Mouse (Mus musculus): ENCODE measurements around the gene Ntsr2. TPM values are rescaled to one million over a fixed set of nuclear protein-coding genes. Genes with fewer than 3 reads are reported as not detected.

Gene Ntsr2
- polyA plus RNA-seq (2014; fragmentation: Nextera tagmentation; extraction: Ambion mirVana), result not detected in 2 replicates

DNA sequence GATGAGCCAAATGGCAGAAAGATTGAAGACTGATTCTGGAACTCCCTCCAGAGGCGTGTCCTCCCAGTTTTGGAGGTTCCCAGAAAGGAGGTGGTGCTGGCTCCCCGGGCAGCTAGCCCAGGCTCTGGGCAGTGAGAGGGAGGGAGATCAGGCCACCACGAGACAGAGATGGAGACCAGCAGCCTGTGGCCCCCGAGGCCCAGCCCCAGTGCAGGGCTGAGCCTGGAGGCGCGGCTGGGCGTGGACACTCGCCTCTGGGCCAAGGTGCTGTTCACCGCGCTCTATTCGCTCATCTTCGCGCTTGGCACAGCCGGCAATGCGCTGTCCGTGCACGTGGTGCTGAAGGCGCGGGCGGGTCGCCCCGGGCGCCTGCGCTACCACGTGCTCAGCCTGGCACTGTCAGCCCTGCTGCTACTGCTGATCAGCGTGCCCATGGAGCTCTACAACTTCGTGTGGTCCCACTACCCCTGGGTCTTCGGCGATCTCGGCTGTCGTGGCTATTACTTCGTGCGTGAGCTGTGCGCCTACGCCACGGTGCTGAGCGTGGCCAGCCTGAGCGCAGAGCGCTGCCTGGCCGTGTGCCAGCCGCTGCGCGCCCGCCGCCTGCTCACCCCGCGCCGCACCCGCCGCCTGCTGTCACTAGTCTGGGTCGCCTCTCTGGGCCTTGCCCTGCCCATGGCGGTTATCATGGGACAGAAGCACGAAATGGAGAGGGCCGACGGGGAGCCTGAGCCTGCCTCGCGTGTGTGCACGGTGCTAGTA lies at the start of gene Ntsr2:
Gene Ntsr2, plus strand, starts transcription at position 51 of the 762 bp plus-strand sequence.
- peak; percentile 91 for DNase-seq
- ATAC-seq (ENCODE audit: insufficient read depth), result peak; percentile 89
- no peaks in the 10 kb centered on the region for H3K9me3 ChIP-seq (ENCODE audit: low read depth, low read length)
- no peak for TF ChIP-seq CTCF (IDR thresholded peaks at IDR 0.05; ENCODE audit: low read depth)
- WGBS, result 6% methylated on average over 58 of the region's 58 CpGs
- H3K36me3 ChIP-seq (ENCODE audit: insufficient read depth), result no peaks in the 10 kb centered on the region
- H3K4me1 ChIP-seq (ENCODE audit: insufficient read depth), result peaks cover 2% of the 10 kb centered on the region; the same call in 1 of the 2 replicates
- peaks cover 21% of the 10 kb centered on the region for H3K27me3 ChIP-seq (ENCODE audit: insufficient read depth, low read length)
- H3K4me2 ChIP-seq, result peak within 1 kb of the TSS; percentile 58
- no peak within 1 kb of the TSS for H3K9ac ChIP-seq
- H3K27ac ChIP-seq (ENCODE audit: low read depth), result no peak within 1 kb of the TSS
- peak within 1 kb of the TSS; percentile 27 for H3K4me3 ChIP-seq (ENCODE audit: low read depth, low read length)

DNA sequence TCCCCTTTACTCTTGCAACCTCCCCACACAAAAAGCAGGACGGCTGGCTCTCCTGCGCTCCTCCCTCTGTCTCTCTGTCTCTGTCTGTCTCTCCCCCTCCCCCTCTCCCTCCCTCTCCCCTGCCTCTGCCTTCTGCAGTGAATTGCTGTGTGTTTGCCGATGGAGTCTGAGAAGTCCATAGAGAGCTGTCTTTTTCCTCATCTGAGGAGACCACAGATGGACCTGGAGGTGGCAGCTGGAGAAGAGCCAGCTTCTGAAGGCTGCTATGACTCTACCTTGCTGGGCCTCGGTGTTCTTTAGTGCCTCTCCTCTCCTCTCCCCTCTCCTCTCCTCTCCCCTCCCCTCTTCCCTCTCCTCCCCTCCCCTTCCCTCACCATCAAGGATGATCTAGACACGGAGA lies 47.6 kb upstream of the Ntsr2 start:
- TF ChIP-seq CTCF (IDR thresholded peaks at IDR 0.05; ENCODE audit: low read depth), result no peak
- no peak overlapping the region for H3K4me3 ChIP-seq (ENCODE audit: low read depth, low read length)
- H3K9me3 ChIP-seq (ENCODE audit: low read depth, low read length), result no peaks in the 10 kb centered on the region
- DNase-seq, result no peak
- H3K27ac ChIP-seq (ENCODE audit: low read depth), result no peak overlapping the region
- no peaks in the 10 kb centered on the region for H3K4me1 ChIP-seq (ENCODE audit: insufficient read depth)
- no peaks in the 10 kb centered on the region for H3K36me3 ChIP-seq (ENCODE audit: insufficient read depth)
- no peaks in the 10 kb centered on the region for H3K27me3 ChIP-seq (ENCODE audit: insufficient read depth, low read length)
- H3K4me2 ChIP-seq, result no peak overlapping the region
- H3K9ac ChIP-seq, result no peak overlapping the region
- 57% methylated on average over 5 of the region's 5 CpGs for WGBS
- ATAC-seq (ENCODE audit: insufficient read depth), result no peak

DNA sequence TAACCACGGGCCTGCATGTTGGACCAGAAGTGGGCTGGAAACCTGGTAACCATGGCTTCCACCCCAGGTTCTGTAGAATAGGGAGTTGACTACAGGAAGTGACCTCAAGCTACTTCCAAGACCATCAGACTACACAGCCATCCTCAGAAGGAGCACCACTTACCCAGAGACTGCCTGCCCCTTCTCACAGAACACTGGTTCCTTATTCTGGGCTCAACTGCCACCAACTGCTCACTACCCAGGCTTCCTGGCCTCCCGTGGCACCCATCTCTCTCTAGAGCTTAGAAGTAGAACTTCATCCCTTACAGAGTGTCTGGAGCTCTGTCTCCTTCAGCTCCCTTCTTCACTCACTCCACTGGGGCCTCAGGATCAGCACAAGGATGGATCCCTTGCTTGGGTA lies 42.2 kb upstream of the Ntsr2 start, which contains the start of gene Lpin1:
Gene Lpin1, minus strand, starts transcription at position 31 of the 400 bp plus-strand sequence.
- no peaks in the 10 kb centered on the region for H3K36me3 ChIP-seq (ENCODE audit: insufficient read depth)
- H3K27me3 ChIP-seq (ENCODE audit: insufficient read depth, low read length), result no peaks in the 10 kb centered on the region
- DNase-seq (no peak), ATAC-seq (ENCODE audit: insufficient read depth) (no peak)
- H3K4me1 ChIP-seq (ENCODE audit: insufficient read depth), result no peaks in the 10 kb centered on the region
- no peak within 1 kb of the TSS for H3K4me3 ChIP-seq (ENCODE audit: low read depth, low read length)
- H3K9me3 ChIP-seq (ENCODE audit: low read depth, low read length), result no peaks in the 10 kb centered on the region
- no peak within 1 kb of the TSS for H3K4me2 ChIP-seq
- TF ChIP-seq CTCF (IDR thresholded peaks at IDR 0.05; ENCODE audit: low read depth), result no peak
- H3K9ac ChIP-seq, result no peak within 1 kb of the TSS
- no peak within 1 kb of the TSS for H3K27ac ChIP-seq (ENCODE audit: low read depth)
- WGBS, result 82% methylated on average over 2 of the region's 2 CpGs

DNA sequence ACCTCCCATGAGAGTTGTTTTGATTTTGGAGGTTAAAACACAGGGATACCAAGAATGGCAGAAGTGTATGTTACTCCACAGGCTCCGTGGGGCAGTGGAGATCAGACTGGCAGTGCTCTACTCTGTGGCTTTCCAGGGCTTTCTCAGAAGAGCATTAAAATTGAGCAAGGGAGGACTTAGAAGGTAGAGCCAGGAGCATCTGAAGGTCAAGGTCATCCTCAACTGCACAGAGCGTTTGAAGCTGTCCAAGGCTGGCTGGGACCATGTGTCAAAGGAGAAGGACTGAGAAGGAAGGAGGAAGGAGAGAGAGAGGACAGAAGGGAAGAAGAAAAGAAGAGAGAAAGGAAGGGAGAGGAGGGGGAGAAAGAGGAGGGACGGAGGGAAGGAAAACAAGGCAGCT lies 38.6 kb upstream of the Ntsr2 start:
- DNase-seq (no peak), ATAC-seq (ENCODE audit: insufficient read depth) (no peak)
- peaks cover 11% of the 10 kb centered on the region for H3K4me1 ChIP-seq (ENCODE audit: insufficient read depth)
- no peak for TF ChIP-seq CTCF (IDR thresholded peaks at IDR 0.05; ENCODE audit: low read depth)
- no peaks in the 10 kb centered on the region for H3K36me3 ChIP-seq (ENCODE audit: insufficient read depth)
- no peaks in the 10 kb centered on the region for H3K9me3 ChIP-seq (ENCODE audit: low read depth, low read length)
- H3K4me3 ChIP-seq (ENCODE audit: low read depth, low read length), result no peak overlapping the region
- WGBS, result 36% methylated on average over 3 of the region's 3 CpGs
- no peak overlapping the region for H3K27ac ChIP-seq (ENCODE audit: low read depth)
- H3K9ac ChIP-seq, result no peak overlapping the region
- no peak overlapping the region for H3K4me2 ChIP-seq
- H3K27me3 ChIP-seq (ENCODE audit: insufficient read depth, low read length), result no peaks in the 10 kb centered on the region

DNA sequence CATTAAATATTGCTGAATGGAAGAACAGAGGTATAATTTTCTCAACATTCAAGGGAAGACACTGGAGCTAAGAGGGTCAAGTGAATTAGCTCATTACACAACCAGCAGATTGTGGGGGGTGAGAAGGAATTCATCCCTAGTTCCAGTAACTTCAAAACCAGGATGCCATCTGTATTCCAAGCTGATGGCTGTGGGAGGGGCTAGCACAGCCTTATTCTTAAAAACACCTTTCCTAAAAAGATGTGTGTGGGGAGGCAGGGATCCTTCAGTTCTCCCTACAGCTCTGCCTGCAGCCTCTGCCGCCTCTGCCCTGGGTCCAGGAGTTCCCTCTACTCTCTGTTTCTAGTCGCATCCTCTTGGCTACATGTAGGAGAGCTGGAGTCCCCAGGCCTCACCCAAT lies 37.4 kb upstream of the Ntsr2 start:
- peaks cover 13% of the 10 kb centered on the region for H3K4me1 ChIP-seq (ENCODE audit: insufficient read depth)
- no peak for ATAC-seq (ENCODE audit: insufficient read depth)
- no peak overlapping the region for H3K4me2 ChIP-seq
- TF ChIP-seq CTCF (IDR thresholded peaks at IDR 0.05; ENCODE audit: low read depth), result no peak
- H3K27me3 ChIP-seq (ENCODE audit: insufficient read depth, low read length), result no peaks in the 10 kb centered on the region
- H3K27ac ChIP-seq (ENCODE audit: low read depth), result no peak overlapping the region
- no peak overlapping the region for H3K4me3 ChIP-seq (ENCODE audit: low read depth, low read length)
- WGBS, result 72% methylated on average over 2 of the region's 2 CpGs
- no peak overlapping the region for H3K9ac ChIP-seq
- H3K9me3 ChIP-seq (ENCODE audit: low read depth, low read length), result no peaks in the 10 kb centered on the region
- DNase-seq, result no peak
- H3K36me3 ChIP-seq (ENCODE audit: insufficient read depth), result no peaks in the 10 kb centered on the region

DNA sequence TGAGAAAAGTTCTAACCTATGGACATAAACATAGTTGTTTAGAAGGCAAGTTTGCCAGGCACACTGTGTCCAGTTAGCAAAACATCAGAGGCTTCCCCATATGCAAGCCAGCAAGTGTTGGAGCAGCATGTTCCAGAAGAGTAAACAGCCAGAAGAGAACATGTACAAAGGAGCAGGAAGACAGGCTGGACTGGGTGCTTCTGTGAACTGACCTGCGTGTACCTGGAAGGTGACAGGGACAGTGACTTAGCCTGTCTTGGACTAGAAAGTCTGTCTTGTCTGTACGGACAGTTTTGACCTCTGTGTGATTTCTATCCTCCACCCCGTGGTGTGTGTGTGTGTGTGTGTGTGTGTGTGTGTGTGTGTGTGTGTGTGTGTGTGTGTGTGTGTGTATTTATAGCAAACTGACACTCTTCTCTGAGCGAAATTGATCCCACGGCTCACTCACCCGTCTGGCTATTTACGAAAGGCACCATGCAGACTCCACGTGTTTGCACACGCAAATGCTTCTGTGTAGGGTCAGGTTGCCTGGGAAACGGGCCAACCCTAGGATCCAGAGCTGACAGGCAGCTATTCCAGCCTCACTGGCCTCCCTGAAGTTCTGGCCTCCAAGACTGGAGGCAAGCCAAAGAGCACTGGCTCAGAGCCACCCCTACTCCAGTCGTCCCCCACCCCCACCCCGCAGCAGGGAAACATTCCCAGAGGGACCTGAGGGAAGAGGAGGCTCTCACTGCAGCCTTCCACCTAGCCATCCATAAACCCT lies 34.5 kb upstream of the Ntsr2 start:
- peak; percentile 97 for DNase-seq
- TF ChIP-seq CTCF (IDR thresholded peaks at IDR 0.05; ENCODE audit: low read depth), result no peak
- WGBS, result 5% methylated on average over 12 of the region's 12 CpGs
- no peak overlapping the region for H3K9ac ChIP-seq
- no peak overlapping the region for H3K4me3 ChIP-seq (ENCODE audit: low read depth, low read length)
- H3K27ac ChIP-seq (ENCODE audit: low read depth), result peak overlapping the region; percentile 30; the same call in 1 of the 2 replicates
- ATAC-seq (ENCODE audit: insufficient read depth), result peak; percentile 95
- H3K4me1 ChIP-seq (ENCODE audit: insufficient read depth), result peaks cover 13% of the 10 kb centered on the region
- H3K9me3 ChIP-seq (ENCODE audit: low read depth, low read length), result no peaks in the 10 kb centered on the region
- H3K4me2 ChIP-seq, result peak overlapping the region; percentile 32
- H3K36me3 ChIP-seq (ENCODE audit: insufficient read depth), result no peaks in the 10 kb centered on the region
- H3K27me3 ChIP-seq (ENCODE audit: insufficient read depth, low read length), result no peaks in the 10 kb centered on the region

DNA sequence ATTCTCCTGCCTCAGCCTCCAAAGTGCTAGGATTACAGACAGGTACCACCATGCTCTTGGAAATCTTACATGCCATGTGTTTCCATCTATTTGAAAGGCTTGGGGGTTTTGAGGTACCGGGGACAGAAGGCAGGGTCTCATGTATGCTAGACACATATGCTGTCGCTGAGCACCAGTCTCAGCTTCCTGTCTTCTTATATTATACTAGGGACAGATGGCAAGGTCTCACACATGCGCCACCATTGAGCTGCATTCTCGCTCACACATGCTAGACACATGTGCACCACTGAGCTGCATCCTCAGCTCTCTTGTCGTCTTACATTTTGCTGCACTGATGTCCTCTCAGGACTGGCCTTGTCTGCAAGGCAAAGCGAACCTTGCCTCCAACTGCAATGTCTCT lies 33.7 kb upstream of the Ntsr2 start:
- 0 out of 2 replicates have a peak overlapping the region, but pooled peaks have one; percentile 20 for H3K27ac ChIP-seq (ENCODE audit: low read depth)
- no peak for DNase-seq
- H3K27me3 ChIP-seq (ENCODE audit: insufficient read depth, low read length), result no peaks in the 10 kb centered on the region
- H3K4me3 ChIP-seq (ENCODE audit: low read depth, low read length), result no peak overlapping the region
- no peak overlapping the region; the same call in 1 of the 2 replicates for H3K4me2 ChIP-seq
- H3K9me3 ChIP-seq (ENCODE audit: low read depth, low read length), result no peaks in the 10 kb centered on the region
- H3K4me1 ChIP-seq (ENCODE audit: insufficient read depth), result peaks cover 13% of the 10 kb centered on the region
- H3K36me3 ChIP-seq (ENCODE audit: insufficient read depth), result no peaks in the 10 kb centered on the region
- no peak overlapping the region for H3K9ac ChIP-seq
- TF ChIP-seq CTCF (IDR thresholded peaks at IDR 0.05; ENCODE audit: low read depth), result no peak
- WGBS, result 84% methylated on average over 6 of the region's 6 CpGs
- peak; percentile 6; the same call in 1 of the 2 replicates for ATAC-seq (ENCODE audit: insufficient read depth)
